Mouse (Mus musculus) liver, embryonic 14.5 days (tissue): ENCODE measurements at regions not wholly inside any gene's neighbourhood (a gene's known extent, or its start where the extent isn't known, plus 50 kb on each side); places are given as distances from the start of the nearest gene placed in this dataset.
A peak's percentile ranks its signal among the peaks of the same experiment; 100 is the strongest.

Experiments used
- ATAC-seq: fragments of 200-750 bp; cut with Nextera tagmentation; 2 replicates; pipeline ENCODE4 v1.8.0; 2017; ENCODE audit warnings: moderate number of reproducible peaks, mild to moderate bottlenecking, moderate library complexity; ENCODE audit not compliant: insufficient read depth
- DNase-seq, 3 experiments: peaks; one replicate each; pipeline ENCODE4 v3.0.0-alpha.2; 2012 to 2013; ENCODE audit warnings: low read depth in 3 of 3, low spot score in 3 of 3
- H3K27ac ChIP-seq: fragments of 300-500 bp; sonication (generic); 2 replicates; pipeline ENCODE4 v1.5.1; 2014; ENCODE audit warnings: moderate library complexity, mild to moderate bottlenecking, control low read depth, inconsistent platforms
- H3K27me3 ChIP-seq: fragments of 300-500 bp; sonication (generic); 2 replicates; pipeline ENCODE4 v1.6.1; 2014; ENCODE audit warnings: mild to moderate bottlenecking, low read length, moderate library complexity; ENCODE audit not compliant: control insufficient read depth, insufficient read depth
- H3K36me3 ChIP-seq: fragments of 300-500 bp; sonication (generic); replicated peaks from 2 replicates; pipeline ENCODE4 v1.6.1; 2014; ENCODE audit warnings: low read depth; ENCODE audit not compliant: control insufficient read depth, insufficient read depth
- H3K4me1 ChIP-seq, 2 experiments: fragments of 200-500 bp in 1 of 2; fragments of 300-500 bp in 1 of 2; sonication (generic) in 1 of 2; replicated peaks; 2 replicates each; pipeline ENCODE4 v1.6.1; 2012 to 2014; ENCODE audit warnings: antibody characterized with exemption in 1 of 2, inconsistent platforms in 1 of 2, low read length in 1 of 2; ENCODE audit not compliant: control insufficient read depth in 2 of 2, insufficient read depth in 2 of 2
- H3K4me2 ChIP-seq: fragments of 300-500 bp; sonication (generic); 2 replicates; pipeline ENCODE4 v1.6.1; 2014; ENCODE audit warnings: low read depth, mild to moderate bottlenecking, control low read depth, moderate library complexity
- H3K4me3 ChIP-seq, 2 experiments: fragments of 200-500 bp in 1 of 2; fragments of 300-500 bp in 1 of 2; sonication (generic) in 1 of 2; 2 replicates each; pipeline ENCODE4 v1.5.1; 2012 to 2014; ENCODE audit warnings: low read depth in 2 of 2, low read length in 2 of 2, mild to moderate bottlenecking in 2 of 2, control low read depth in 1 of 2, inconsistent platforms in 1 of 2, moderate library complexity in 1 of 2; ENCODE audit not compliant: insufficient read depth in 1 of 2
- H3K9ac ChIP-seq: fragments of 300-500 bp; sonication (generic); replicated peaks from 2 replicates; pipeline ENCODE4 v1.6.1; 2014; ENCODE audit warnings: mild to moderate bottlenecking, control low read depth, moderate library complexity
- H3K9me3 ChIP-seq: fragments of 300-500 bp; sonication (generic); 2 replicates; pipeline ENCODE4 v1.6.1; 2016; ENCODE audit warnings: low read length, mixed read lengths; ENCODE audit not compliant: control insufficient read depth
- CTCF ChIP-seq: IDR thresholded peaks from 2 replicates; pipeline ENCODE4 v1.5.1; 2016; ENCODE audit warnings: antibody characterized with exemption, low read depth, control low read depth
- EP300 ChIP-seq: IDR thresholded peaks from 2 replicates; pipeline ENCODE4 v1.6.1; 2016; ENCODE audit warnings: antibody characterized with exemption, low read depth
- WGBS: fragments of 180-500 bp; shearing (Covaris S2); extraction: QIAGEN DNeasy Blood & Tissue Kit; methylation state at CpG from one replicate; pipeline ENCODE4 v1.1.7; 2014; ENCODE audit not compliant: insufficient replicate concordance; 5-methylcytosine and 5-hydroxymethylcytosine counted together

DNA sequence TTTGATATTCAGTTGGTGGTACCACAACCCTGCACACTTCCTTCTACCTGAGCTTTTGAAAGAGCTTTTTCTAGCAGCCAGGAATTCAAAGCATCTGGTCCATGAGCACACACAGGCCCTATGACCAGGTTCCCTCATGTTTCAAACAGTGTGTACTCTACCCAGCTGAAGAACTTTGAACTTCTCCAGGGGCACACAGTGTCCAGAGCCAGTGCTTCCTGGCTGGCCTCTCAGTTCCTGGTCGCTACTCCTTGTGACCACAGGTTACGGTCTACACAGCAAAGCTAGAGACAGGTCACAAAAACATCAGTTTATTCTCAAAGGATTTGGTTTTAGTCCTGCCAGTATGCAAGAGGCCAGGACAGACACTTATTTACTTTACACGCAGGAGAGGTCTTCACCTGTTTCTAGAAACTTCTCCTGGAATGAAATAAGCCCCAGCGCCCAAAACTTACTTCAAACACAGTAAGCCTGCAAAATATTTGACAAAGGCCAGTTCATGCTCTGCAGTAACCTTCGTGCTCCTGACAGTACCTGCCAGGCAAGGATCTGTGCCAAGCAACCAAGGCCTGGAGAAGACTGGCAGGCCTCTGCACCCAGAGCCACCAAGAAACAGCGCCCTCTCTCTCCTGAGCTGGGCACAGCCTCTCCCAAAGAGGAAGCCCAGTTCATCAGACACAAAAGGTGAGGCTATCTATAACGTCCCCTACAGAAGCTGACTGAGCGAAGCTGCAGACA, 124.5 kb upstream of the Dio3 start:
- no peak for TF ChIP-seq EP300
- TF ChIP-seq CTCF, result 0 out of 2 replicates have a peak, but pooled peaks have one; percentile 11
- no peak for ATAC-seq

DNA sequence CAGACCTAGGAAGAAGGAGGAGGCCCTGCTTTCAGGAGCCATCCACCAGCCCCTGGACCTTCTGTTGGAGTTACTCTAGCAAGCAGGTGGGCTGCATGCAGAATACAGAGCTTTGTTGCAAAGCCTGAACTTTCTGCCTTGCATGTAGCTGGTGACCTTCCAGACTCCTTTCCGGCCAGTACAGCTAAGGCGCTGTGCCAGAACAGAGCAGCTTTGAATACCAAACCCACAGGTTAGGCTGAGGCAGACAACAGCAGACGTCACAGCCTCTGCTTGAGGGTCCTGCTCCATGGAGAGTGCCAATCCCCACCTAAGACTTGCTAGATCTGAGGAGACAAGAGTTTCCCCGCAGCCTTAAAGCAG, 123.9 kb upstream of the Dio3 start:
- no peak for DNase-seq

More for the DNA sequence above, 124.5 kb upstream of the Dio3 start:
- DNase-seq, result no peak
- Histone ChIP-seq H3K36me3 (no peaks in the 10 kb centered on the region), H3K27ac (no peak overlapping the region), H3K9ac (no peak overlapping the region), H3K4me1 (no peaks in the 10 kb centered on the region), H3K27me3 (no peaks in the 10 kb centered on the region), H3K9me3 (no peaks in the 10 kb centered on the region), H3K4me2 (no peak overlapping the region), H3K4me3 (no peak overlapping the region)
- WGBS, result 65% methylated on average over 8 of the region's 8 CpGs

DNA sequence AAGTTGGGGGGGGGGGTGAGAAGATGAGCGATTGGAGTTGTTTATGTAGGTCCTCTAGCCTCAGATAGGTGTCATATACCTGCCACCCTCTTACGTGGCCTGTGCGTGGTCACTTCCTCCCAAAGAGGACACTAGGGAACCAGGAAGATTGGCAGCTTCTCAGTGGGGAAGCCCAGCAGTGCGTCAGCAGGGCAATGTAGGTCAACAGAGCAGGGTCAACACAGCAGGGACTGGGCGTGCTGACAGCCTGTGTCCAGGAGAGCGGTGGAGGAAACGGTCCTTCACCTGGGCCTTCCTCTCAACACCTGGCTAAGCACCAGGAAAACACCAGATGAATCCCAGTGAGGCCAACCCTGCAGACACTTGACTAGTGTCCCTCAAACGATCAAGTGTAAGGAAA, 122.4 kb upstream of the Dio3 start:
- no peaks in the 10 kb centered on the region for H3K27me3 ChIP-seq
- no peaks in the 10 kb centered on the region for H3K36me3 ChIP-seq
- no peak overlapping the region for H3K9ac ChIP-seq
- ATAC-seq, result no peak
- WGBS, result 49% methylated on average over 8 of the region's 8 CpGs
- peak in 1 of 3 experiments; percentile 16 for DNase-seq
- no peak overlapping the region for H3K27ac ChIP-seq
- no peak for TF ChIP-seq EP300
- TF ChIP-seq CTCF, result no peak
- no peaks in the 10 kb centered on the region for H3K9me3 ChIP-seq
- no peak overlapping the region for H3K4me3 ChIP-seq
- no peaks in the 10 kb centered on the region for H3K4me1 ChIP-seq
- no peak overlapping the region for H3K4me2 ChIP-seq

More for the DNA sequence above, 123.9 kb upstream of the Dio3 start:
- ATAC-seq, result no peak
- no peak overlapping the region for H3K4me3 ChIP-seq
- H3K27me3 ChIP-seq, result no peaks in the 10 kb centered on the region
- 49% methylated on average over 4 of the region's 4 CpGs for WGBS
- no peaks in the 10 kb centered on the region for H3K36me3 ChIP-seq
- no peak overlapping the region for H3K9ac ChIP-seq
- H3K27ac ChIP-seq, result no peak overlapping the region
- TF ChIP-seq CTCF, result no peak
- no peak for TF ChIP-seq EP300
- no peaks in the 10 kb centered on the region for H3K4me1 ChIP-seq
- H3K9me3 ChIP-seq, result no peaks in the 10 kb centered on the region
- H3K4me2 ChIP-seq, result no peak overlapping the region

DNA sequence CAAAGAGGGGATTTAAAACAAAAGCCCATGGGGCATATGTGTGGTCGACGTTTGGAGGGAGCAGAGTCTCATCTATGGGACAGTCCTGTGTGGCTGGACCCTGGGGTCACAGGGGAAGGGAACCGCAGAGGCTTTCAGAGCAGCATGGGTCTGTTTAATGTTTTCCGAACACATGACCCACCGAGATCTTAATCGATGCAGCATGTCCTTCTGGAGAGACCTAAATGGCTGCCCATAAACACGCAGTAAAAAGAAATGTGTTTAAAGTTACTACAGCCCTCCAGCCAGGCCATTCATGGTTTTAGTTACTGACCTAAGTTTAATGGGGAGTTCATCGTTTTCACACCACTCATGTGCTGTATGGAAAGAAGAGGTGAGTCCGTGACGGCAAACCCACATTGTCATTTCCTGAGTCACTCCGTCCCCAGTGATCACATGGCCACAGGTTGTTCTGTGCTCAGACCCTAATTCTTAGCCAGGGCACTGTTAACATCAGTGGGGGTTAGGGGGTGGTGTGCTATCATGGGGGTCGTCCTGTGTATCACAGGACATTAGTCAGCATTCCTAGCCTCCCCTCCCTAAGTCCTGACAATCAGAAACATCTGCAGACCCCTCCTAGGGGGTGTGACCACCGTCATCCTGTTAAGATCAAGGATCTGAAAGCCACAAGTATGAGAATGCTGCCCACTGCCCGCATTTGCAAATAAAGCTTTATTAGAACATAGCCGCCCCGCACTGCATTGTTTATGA, 120.7 kb upstream of the Dio3 start:
- ATAC-seq (no peak), DNase-seq (no peak)
- Histone ChIP-seq H3K4me1 (no peaks in the 10 kb centered on the region), H3K27me3 (no peaks in the 10 kb centered on the region), H3K4me3 (no peak overlapping the region), H3K27ac (no peak overlapping the region), H3K9me3 (no peaks in the 10 kb centered on the region), H3K36me3 (no peaks in the 10 kb centered on the region), H3K9ac (no peak overlapping the region), H3K4me2 (no peak overlapping the region)
- TF ChIP-seq CTCF, result no peak
- WGBS, result 63% methylated on average over 16 of the region's 16 CpGs

DNA sequence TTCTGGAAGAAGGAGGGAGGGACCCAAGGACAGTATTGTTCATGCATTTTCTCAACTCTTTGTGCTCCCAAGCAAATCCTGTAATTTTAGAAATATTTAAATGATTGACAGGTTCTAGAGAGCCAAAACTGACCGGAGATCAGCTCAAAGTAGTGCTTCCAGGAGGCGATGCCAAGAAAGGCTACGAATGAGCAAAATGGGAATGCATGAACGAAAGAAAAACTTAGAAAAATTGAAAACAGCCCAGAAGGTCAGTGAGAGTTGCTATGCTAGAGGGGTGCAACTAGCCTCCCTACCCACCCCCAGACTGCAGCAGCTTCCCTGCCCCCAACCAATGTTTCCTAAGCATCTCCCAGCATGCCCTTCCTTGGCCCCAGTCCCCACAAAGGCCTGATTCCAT, 117.6 kb upstream of the Dio3 start:
- H3K27ac ChIP-seq, result no peak overlapping the region
- ATAC-seq (no peak), DNase-seq (no peak)
- no peaks in the 10 kb centered on the region for H3K4me1 ChIP-seq
- H3K4me2 ChIP-seq, result no peak overlapping the region
- no peaks in the 10 kb centered on the region for H3K36me3 ChIP-seq
- H3K9ac ChIP-seq, result no peak overlapping the region
- TF ChIP-seq CTCF (no peak), EP300 (no peak)
- H3K4me3 ChIP-seq, result no peak overlapping the region
- no peaks in the 10 kb centered on the region for H3K27me3 ChIP-seq
- H3K9me3 ChIP-seq, result no peaks in the 10 kb centered on the region
- 67% methylated on average over 4 of the region's 4 CpGs for WGBS
